Mouse (Mus musculus) spleen, adult 2 months (tissue): ENCODE measurements around the gene Ctsl.

Source experiments
- CTCF ChIP-seq: fragments of 200-500 bp; IDR thresholded peaks from 2 replicates; pipeline ENCODE4 v1.5.1; 2011; ENCODE audit warnings: mild to moderate bottlenecking, inconsistent platforms; ENCODE audit not compliant: insufficient read depth, insufficient read length, insufficient replicate concordance; ENCODE audit errors: extremely low read depth
- POLR2A ChIP-seq: fragments of 200-500 bp; IDR thresholded peaks from 2 replicates; pipeline ENCODE4 v1.6.1; 2011; ENCODE audit warnings: low read depth, low read length, inconsistent platforms

DNA sequence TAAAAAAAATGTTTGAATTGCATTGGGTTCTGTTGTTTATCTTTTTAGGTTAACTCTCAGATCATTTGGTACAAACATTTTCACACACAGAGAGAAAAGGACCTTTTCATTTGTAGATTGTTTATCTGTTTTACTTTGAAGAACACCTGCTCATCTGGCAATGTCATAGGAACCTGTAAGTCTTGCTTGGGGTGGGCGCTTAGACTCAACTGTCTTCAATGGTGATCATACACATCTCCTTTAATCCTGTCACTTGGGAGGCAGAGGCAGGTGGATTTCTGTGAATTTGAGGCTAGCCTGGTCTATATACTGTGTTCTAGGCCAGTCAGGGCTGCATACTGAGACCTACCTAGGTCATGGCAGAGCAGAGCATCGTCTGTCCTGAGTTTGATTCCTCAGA is 45.0 kb upstream of the Ctsl start:
- TF ChIP-seq CTCF, result no peak
- TF ChIP-seq POLR2A, result no peak
